Mouse (Mus musculus) megakaryocyte, adult 5-6 weeks (primary cell): ENCODE data around the gene Itga6. TPM values are rescaled to one million over a fixed set of nuclear protein-coding genes. Genes with fewer than 3 reads are reported as not detected.
"Not testable (repeated sequence)": the region's sequence is repeated elsewhere in the genome, so short reads cannot be mapped to it uniquely, and the experiment has no call there.

Experiments used
- ATAC-seq: 2 replicates; pipeline ENCODE4 v1.8.0; 2016; ENCODE audit warnings: mild to moderate bottlenecking, inconsistent platforms; ENCODE audit not compliant: poor library complexity, severe bottlenecking
- total RNA-seq, 2 experiments: library from RNA; stranded (forward) in 1 of 2; stranded (reverse) in 1 of 2; fragments of 153-499, 151-499 nt in 1 of 2; fragments of 221-1000, 200-1000 nt in 1 of 2; gene quantifications; 2 replicates each; pipeline versions ENCODE4 v1.2.3 to v1.2.4; 2015 to 2017

The Itga6 gene
- total RNA-seq (2015), result 16.0 and 17.4 TPM in 2 replicates
- 15.3 and 16.5 TPM in 2 replicates for total RNA-seq (2017)

DNA sequence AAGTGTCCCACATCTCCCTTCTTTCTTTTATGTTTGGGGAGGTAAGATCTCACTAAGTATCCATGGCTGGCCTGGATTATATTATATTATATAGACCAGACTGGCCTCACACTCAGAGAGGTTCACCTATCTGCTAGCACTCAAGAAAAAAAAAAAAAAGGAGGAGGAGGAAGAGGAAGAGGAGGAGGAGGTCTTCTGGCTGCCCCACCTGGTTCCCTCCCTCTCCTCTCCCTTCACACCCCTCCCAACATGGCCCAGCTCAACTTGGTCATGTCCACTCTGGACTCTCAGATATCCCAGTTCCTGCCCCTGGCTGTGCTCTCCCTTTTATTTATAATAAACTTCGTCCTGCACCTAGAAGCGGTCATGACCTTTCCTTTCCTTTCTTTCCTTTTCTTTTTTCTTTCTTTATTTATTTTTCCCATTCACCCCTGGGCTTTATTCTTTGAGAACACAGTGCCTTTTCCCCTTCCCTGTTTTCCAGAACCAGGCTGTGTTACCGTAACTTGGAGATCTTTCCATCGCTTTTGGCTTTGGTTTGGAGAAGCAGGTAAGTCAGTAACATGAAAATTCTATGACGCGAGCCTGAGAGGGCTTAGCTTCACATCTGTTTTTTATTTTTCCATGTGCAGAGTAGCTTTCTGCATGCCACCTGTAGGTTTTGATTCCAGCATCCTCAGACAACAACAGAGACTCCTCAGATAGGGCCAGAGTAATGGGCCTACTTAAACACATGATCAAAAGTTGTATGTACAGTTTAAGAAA lies at the start of gene Itga6:
Gene Itga6, plus strand, starts transcription at position 7 of the 765 bp plus-strand sequence.
- no peak for ATAC-seq

DNA sequence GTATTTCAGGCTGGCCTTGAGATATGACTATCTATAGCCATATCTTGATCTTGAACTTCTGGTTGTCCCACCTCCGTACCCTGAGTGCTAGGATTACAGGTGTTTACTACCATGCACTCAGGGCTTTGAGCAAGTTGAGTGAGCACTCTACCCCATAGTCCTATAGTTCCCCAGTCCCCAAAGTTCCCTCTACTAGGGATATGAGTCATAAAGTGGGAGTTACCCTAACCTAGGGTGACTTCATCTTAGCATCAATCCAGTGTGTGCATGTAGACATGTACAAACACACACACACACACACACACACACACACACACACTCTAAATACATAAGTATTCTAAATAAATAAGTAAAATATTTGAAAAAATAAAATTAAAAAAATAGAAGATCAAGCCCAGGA lies 48.6 kb upstream of the Itga6 start:
- ATAC-seq, result no peak

DNA sequence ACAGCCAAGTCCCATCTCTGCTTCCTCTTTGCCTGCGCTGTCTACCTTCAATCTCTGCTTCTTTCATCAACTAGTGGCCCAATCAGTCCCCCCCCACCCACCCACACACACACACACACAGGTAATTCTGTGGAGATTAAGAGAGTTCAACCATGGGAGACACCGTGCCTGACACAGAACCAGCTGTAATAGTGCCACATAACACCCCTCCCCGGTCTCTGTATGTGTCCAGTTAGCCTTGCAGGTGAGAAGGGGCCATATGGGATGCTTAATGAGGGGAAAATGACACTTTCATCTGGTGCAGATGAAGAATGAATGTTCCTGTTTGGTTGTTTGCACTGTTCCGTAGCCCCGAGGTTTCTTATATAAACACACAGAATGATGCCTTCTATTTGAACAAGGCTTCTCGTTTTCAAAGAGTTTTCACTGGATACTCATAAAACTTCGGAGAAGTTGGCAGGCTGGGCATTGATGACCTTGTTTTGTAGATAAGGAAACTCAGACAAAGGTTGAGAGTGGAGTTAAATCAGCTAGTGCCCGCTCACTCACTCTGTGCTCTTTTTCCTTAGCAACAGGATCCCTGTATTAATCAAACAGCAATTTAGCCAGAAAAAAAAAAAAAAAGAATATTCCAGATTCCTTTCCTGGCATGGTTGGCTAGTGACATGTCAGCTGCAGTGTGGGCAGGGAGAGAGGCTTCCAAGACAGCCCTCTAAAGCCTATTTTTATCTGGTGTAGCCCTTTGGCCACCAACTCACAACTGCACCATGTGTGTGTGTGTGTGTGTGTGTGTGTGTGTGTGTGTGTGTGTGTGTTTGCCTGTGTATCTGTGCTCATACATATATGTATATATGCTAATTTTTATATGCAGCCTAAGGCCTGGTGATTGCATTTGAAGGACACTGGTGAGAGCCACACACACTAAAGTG lies 47.7 kb upstream of the Itga6 start:
- no peak for ATAC-seq

DNA sequence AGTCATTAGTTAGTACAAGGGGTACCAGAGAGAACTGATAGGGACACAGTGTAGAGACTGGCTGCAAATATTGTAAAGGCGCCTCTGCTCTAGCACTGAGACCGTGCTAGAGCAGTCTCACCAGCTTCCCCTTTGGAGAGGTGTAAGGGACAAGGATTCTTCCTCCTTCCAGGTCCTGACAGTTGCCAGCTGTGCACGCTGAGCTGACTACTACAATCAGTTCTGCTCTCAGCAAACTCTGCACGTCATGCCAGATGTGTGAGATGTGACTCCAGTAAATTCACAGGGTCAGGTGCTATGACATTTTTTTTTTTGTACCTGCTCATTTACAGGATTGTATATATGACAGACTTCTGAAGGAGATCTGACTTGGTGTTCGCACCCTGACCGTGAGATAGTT lies 47.0 kb upstream of the Itga6 start:
- ATAC-seq, result no peak

DNA sequence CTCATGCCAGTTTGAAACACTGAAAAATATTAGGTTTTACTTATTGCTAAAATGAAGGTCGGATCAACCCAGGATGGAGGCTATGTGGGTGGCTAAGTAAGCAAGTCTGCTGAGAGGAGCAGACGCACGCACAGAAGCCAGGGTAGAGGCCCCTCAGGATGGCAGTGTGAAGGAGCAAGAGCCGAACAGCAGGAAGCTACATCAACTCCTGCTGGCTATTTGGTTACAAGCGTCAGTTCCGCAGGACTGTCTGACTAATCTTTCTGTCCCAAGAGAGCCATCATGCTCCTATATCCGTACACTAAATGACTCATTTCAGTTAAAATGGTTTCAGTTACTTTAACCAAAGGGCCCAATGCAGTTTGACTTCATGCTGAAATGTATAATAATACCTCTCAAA lies 46.5 kb upstream of the Itga6 start:
- no peak for ATAC-seq

DNA sequence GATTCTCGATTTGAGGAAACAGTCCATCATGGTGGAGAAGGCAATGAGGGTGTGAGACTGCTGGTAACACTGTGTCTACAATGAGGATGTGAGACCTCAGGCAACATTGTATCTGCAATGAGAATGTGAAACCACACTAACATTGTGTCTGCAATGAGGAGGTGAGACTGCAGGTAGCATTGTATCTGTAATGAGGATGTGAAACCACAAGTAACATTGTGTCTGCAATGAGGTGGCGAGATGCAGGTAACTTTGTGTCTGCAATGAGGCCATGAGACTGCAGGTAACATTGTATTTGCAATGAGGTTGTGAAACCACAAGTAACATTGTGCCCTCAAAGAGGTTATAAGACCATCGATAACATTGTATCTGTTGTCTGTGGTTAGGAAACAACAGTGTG lies 44.1 kb upstream of the Itga6 start:
- ATAC-seq, result peak; percentile 33; the same call in 1 of the 2 replicates

DNA sequence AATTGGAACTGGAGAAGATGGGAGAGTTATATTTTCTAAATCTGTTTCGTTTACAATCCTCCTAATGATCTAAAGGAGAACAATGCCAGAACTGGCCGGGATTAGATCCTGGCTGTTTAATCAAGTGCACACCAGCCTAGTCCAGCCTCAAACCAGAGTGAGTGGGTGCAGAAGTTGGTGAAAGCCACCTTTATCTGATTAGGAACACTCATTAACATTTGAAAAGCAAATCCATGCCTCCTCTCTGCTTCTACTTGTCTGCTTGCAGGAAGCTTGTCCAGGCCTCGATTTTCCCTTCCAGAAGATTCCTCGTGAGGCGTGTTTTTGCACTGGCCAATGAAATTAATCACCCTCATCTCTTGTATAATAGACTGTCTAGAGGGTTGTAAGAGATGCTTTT lies 41.1 kb upstream of the Itga6 start:
- no peak for ATAC-seq

DNA sequence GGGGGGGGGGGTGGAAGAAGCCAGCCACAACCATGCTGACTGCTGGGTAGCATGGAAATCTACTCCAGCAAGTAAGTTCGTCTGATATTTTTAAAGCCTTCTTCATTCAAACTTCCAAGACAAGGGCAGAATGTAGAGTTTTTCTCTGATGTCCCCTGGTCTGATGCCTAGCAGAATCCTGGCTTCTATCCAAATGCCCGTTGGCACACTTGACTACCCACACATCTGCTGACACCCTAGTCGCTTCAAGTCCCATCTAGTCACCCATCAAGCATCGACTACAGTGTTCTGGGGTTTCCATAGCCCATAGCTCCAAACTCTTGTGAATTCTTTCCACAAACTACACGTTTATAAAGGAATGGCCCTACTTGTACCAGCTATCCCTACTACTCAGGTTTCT lies 36.5 kb upstream of the Itga6 start:
- ATAC-seq, result no peak

DNA sequence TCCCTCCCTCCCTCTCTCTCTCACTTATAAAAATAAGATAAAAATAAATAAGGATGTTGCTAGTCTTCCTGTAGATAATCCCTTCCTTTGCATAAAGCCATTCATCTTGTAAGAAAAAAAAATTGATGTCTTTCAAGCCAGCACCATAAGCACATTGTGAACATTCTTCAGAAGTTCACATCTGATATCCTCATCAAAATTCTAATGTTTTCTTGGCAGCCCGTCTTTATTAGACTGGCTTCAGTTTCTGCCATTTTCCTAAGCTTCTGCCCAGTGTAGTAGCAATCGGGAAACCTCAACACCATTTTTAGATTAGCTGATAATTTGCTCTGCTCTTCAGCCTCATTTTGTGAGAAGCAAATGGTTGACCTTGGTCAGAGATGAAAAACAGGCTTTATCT lies 33.8 kb upstream of the Itga6 start:
- ATAC-seq, result no peak

DNA sequence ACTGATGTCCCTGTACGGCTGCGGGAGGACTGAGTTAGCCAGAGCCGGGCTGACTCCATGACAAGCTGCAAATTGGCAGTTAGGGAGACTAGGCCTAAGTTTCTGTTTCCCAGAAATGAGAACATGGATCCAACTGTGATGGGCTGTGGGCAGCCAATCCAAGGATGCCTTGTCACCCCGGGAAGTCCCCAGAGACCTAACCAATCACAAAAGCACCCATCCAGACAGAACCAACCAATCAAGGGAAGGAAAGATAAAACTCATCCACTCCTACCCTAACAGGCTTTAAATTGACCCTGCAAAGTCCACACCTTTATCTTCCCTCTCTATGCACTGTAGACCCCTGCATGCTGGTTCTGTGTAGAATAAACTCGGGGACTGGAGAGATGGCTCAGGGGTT lies 31.0 kb upstream of the Itga6 start:
- ATAC-seq, result no peak

DNA sequence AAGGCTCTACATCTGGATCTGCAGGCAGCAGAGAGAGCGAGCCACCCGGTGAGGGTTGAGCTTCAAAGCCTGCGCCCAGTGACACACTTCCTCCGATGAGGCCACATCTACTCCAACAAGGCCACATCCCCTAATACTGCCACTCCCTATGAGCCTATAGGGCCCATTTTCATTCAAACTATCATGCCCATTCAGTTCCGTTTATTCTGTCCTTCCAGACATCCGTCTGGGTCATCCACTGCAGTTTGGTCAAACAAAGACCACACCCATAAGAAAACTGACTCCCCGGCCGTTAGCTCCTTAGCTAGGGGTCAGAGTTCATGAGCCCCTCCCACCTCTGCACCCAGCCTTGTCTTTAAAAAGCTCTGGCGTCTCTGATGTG lies 26.4 kb upstream of the Itga6 start:
- peak; percentile 53 for ATAC-seq

DNA sequence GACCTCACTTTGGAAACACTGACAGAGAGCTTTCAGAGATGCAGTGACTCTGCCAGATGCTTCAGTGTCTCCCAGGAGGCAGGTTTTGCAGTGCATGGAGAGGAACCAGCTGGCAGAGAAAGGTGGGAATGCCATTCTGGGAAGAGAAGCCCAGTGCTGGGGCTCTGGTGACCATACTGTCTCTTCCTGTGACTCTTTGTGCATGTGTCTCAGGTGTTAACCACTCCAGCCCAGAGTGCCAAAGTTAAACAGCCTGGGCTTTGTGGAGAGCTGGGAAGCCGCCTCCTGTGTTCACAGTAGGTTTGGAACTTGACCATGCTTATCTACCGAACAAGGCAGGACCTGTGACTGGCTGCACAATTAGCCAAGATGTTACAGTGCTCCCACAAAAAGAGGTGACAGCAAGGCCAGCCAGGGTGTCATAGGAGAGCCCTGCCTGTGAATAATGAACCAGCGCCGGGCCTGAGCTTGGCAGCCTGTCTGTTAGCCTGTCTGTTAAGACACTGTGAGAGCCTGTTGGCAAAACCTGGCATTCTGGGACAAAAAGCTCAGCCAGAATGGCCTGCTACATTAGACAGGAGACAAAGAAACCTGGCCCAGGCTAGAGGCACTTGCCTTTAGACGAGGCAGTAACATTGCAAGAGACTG lies 25.9 kb upstream of the Itga6 start:
- ATAC-seq, result no peak

DNA sequence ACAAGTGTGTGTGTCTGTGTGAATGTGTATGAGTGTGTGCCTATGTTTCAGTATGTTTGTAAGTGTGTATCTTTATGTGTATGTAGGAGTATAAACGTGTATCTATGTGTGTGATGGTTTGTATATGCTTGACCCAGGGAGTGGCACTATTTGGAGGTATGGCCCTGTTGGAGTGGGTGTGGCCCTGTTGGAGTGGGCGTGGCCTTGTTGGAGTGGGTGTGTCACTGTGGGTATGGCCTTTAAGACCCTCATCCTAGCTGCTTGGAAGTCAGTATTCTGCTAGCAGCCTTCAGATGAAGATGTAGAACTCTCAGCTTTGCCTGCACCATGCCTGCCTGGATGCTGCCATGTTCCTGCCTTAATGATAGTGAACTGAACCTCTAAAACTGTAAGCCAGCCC lies 24.9 kb upstream of the Itga6 start:
- ATAC-seq, result not testable (repeated sequence)

DNA sequence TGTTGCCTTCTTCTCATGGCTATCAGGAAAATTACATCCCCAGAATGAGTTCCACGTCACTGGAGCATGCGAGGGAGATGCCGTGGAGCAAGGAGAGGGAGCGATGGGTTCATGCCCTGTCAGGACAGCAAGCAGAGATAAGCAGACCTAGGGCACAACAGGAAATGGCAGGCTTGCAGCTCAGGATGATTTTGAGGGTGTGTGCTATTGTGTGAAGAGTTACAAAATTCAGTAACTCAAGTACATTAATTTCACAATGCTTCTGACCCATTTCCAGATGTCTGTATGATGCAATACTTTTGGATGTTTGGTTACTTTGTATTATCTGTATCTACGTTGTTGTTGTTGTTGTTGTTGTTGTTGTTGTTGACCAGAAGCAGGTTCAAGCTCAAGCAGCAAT lies 22.5 kb upstream of the Itga6 start:
- peak; percentile 77 for ATAC-seq

DNA sequence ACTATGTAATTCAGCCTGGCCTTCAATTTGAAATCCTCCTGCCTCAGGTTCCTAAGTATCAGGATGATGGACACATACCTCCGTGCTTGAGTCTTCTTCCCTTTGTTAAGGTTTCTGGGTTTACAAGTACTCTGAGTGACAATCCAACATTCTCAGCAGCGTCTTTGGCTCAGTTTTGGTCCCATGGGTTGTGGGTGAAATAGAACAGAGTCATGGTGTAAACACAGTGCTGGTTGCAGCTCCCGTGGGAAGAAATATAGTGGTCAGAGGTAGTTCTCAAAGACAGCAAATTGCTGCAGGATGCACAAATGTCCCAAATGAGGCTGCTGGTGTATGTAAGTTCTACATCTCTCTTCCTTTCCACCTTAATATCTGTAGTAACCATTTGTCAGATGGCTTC lies 21.8 kb upstream of the Itga6 start:
- ATAC-seq, result no peak

DNA sequence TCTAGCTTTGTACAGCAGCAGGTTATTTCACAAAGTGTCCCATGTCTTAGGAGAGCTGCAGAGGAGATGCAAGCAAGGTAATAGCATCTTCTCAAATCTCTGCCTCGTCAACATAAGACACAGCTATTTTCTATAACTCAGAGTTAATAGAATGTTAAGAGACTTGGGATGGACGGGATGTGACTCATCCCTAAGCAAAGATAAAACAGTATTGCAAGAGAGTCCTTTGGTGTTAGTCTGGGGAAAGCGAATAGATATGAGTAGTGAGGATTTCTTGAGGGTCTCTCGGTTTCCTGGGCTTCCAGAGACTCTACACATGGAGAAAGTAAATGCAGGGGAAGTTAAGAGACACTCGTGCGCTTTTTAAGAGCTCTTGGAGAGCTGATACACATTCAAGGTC lies 21.4 kb upstream of the Itga6 start:
- ATAC-seq, result no peak

DNA sequence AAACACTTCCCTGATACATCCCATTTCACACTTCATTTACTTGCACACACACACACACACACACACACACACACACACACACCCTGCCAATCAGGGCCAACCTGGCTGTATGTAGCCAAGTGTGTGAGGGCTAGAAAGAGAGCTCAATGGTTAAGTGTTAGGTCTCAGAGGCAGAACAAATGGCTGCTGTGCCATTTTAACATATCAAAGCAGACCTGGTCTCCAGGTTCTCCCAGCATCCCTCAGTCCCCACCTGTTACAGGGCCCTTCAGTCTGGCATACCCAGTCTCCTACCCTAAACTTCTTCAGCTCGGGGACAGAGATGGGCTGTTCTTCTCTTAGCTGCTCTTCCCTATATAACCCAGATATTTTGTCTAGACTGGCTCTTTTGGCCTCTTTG lies 20.0 kb upstream of the Itga6 start:
- ATAC-seq, result no peak

DNA sequence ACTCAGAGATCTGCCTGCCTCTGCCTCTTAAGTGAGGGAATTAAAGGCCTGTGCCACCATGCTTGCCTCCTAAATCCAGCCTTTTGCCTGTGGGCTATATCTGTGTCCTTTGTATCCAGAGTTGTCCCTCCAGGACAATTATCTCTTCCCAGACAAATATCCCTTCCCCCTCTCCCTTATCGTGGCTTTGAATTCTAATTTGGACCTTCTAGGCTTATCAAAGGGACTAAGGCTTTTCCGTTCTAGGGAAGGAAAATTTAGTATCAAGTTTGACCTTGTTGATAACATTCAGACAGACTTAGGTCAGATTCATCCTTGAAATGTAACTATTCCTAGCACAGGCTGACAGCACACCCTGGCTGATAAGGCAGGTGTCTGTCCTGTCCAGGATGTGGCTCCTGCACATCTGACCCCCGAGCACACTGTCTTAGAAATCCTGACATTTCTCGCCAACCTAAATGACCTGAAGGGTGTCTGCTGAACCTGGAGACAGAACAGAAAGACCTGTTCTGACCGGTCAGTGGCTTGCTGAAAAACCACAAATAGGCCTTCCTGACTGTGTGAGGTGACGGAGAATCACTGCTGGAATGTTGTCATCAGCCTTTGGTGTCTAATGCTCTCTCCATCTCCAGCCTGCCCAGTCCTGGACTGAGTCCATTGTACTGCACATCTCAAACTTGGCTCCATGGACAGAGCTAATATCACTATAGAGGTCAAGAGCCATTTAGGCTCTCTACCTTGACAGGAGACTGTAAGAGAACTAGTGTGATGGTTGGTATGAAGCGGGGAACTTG lies 18.3 kb upstream of the Itga6 start:
- no peak for ATAC-seq

DNA sequence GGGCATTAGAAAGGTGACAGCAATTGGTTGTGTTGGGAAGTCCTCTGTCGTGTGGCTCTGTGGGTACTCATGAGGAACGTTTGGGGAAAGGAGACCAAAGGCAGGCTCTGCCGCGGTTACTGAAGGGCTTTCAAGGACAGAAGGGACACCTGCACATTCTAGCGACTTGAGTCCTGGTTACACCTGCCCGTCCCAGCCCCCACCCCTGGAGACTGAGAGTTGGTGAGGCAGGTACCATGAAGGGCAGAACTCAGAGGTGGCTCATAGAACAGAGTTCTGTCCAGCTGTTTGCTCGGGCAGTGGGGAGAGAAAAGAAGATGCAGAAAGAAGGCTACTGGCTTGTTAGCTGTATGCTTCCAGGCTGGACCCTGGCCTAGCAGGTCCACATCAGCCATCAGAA lies 17.1 kb upstream of the Itga6 start:
- ATAC-seq, result no peak

DNA sequence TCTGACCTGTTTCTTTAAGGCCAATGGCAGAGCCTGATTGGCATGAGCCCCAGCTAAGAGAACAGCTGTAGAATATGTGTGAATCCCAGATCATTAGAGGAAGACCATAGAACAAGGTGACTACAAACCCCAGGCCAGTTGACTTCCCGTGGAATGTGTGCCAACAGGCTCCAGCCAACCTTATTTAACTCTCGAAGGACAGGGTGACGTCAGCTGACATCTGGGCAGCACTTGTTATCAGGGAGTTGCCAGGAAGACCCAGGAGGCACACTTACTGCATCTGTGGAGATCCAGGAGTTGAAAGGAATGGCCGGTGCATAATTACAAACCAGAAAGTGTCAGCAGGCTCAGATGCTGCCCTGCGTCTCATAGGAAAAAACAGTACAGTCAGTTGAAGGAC lies 16.6 kb upstream of the Itga6 start:
- ATAC-seq, result no peak
